Mouse (Mus musculus): ENCODE results near the gene Usb1.

DNA sequence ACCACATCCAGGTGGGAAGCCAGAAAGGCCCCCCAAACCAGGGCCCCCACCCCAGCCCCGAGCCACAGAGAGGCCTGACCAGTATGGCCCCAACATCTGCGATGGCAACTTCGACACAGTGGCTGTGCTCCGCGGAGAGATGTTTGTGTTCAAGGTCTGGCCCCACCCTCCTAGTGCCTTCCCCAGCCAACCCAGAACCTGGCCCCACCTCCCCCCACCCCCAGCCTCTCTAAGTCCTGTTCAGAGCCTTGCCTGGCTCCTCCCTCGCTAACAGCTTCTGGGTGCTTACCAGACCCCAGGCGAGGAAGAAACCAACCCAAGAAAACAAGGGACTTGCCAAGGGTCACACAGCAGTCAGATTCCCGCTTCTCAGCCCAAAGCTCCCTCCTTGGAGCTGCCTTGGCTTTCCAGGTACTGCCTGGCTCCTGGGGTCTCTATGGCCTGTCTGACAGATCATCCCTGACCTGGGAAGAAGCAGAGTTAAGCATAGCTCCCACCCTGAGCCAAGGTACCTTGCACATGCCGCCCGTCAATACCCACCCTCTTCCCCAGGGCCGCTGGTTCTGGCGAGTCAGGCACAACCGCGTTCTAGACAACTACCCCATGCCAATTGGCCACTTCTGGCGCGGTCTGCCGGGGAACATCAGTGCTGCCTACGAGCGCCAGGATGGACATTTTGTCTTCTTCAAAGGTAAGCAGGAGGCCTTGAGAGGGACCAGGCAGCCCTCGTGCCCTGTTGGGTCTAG, 37.7 kb downstream of the Usb1 start:
- TF ChIP-seq POLR2A (IDR thresholded peaks at IDR 0.05; ENCODE audit: borderline replicate concordance, extremely low read depth, insufficient read depth, insufficient read length, poor library complexity, severe bottlenecking) (no peak), CTCF (IDR thresholded peaks at IDR 0.05; ENCODE audit: borderline replicate concordance, extremely low read depth, insufficient read depth, insufficient read length) (no peak)
